Mouse (Mus musculus): ENCODE measurements around the gene Asic2. TPM values are rescaled to one million over a fixed set of nuclear protein-coding genes. Genes with fewer than 3 reads are reported as not detected.

Gene Asic2
- 0.06 TPM for polyA plus RNA-seq (2017; shearing (Covaris generic))

DNA sequence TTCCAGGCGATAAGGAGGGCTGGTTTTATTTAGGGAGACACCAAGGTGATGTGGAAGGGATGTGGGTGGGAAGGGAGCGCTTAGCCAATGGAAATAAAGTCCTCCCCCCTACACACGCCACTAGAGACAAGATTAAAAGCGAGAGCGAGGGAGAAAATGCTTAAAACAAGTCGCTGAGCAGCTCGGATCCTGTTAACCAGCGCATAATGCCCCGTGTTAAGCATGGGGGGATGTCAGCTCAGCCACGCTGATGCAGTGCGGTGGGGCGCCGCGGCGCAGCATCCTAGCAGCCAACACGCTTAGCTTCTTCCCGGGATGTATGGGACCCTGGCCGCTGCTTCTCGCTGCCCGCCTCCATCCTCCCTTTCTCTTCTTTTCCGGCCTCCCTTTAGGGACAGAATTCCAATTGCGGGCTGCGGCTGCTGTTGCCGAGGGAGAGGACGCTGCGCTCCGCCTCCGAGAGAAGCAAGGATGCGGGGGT lies at the start of gene Asic2:
Asic2 (minus strand) TSS at position 57 of the 481 bp plus-strand sequence.

GRCm38 (mm10) chr11:81860250-81860972 lies 107.8 kb downstream of the Asic2 start, which contains the start of gene 5530401A14Rik:
Gene 5530401A14Rik (plus strand): TSS chr11:81860673.

DNA sequence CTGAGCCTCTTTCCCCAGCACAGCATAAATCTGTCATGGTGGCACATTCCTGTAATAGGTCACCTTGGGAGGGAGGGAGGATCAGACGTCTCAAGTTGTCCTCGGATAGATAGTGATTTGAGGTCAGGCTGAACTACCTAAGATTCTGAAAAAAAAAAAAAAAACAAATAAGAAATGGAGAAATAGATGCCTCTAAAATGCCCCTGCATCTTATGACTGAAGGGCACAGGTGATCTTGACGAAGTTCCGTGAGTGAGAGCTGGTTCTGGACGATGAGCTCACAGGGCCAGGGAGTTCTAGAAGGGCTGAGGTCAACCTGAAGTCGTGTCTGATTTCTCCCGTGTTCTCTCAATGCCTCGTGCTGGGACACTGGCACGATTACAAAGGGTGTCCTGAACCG lies 1110.2 kb downstream of the Asic2 start, which contains the start of gene Spaca3:
Spaca3 (plus strand) TSS at position 301 of the 400 bp plus-strand sequence.

Other genes starting within 250 kb of the Asic2 start
- not detected for gene 5530401A14Rik, start 107.8 kb downstream of the Asic2 start, polyA plus RNA-seq (2017; shearing (Covaris generic))
- gene Ccl2, start 67.1 kb upstream of the Asic2 start, polyA plus RNA-seq (2017; shearing (Covaris generic)): not detected
- gene Gm17268, start 70.1 kb upstream of the Asic2 start, polyA plus RNA-seq (2017; shearing (Covaris generic)): not detected
- not detected for gene Ccl7, start 77.3 kb upstream of the Asic2 start, polyA plus RNA-seq (2017; shearing (Covaris generic))
- not detected for gene Ccl11, start 89.4 kb upstream of the Asic2 start, polyA plus RNA-seq (2017; shearing (Covaris generic))
- 1.5 TPM for gene Ccl12, start 133.4 kb upstream of the Asic2 start, polyA plus RNA-seq (2017; shearing (Covaris generic))
- 1.2 TPM for gene Ccl8, start 146.7 kb upstream of the Asic2 start, polyA plus RNA-seq (2017; shearing (Covaris generic))

Data from CD4-positive, CD25-positive, alpha-beta regulatory T cell (primary cell).